Mouse (Mus musculus) thymus, adult 2 months (tissue): ENCODE data around the gene Bcl11b. TPM values are rescaled to one million over a fixed set of nuclear protein-coding genes. Genes with fewer than 3 reads are reported as not detected.

Experiments used
- DNase-seq: peaks from one replicate; pipeline ENCODE4 v3.0.0; 2021
- H3K27ac ChIP-seq: fragments of 200-500 bp; 2 replicates; pipeline ENCODE4 v1.5.1; 2012; ENCODE audit warnings: low read length, control low read depth; ENCODE audit not compliant: control insufficient read depth, insufficient read depth
- H3K27me3 ChIP-seq: fragments of 200-500 bp; 2 replicates; pipeline ENCODE4 v1.6.1; 2012; ENCODE audit warnings: mild to moderate bottlenecking, low read length, moderate library complexity, mixed read lengths; ENCODE audit not compliant: control insufficient read depth, insufficient read depth
- H3K36me3 ChIP-seq: fragments of 200-500 bp; 2 replicates; pipeline ENCODE4 v1.6.1; 2012; ENCODE audit warnings: mild to moderate bottlenecking, low read length, moderate library complexity; ENCODE audit not compliant: control insufficient read depth, insufficient read depth
- H3K4me1 ChIP-seq: fragments of 200-500 bp; replicated peaks from 2 replicates; pipeline ENCODE4 v1.6.1; 2012; ENCODE audit warnings: low read length; ENCODE audit not compliant: control insufficient read depth, insufficient read depth
- H3K4me3 ChIP-seq: fragments of 200-500 bp; 2 replicates; pipeline ENCODE4 v1.5.1; 2012; ENCODE audit warnings: mild to moderate bottlenecking, low read length, control low read depth, moderate library complexity; ENCODE audit not compliant: control insufficient read depth, insufficient read depth
- CTCF ChIP-seq: fragments of 200-500 bp; IDR thresholded peaks from 2 replicates; pipeline ENCODE4 v1.5.1; 2012; ENCODE audit warnings: mild to moderate bottlenecking, control low read depth, low read length, moderate library complexity, borderline replicate concordance; ENCODE audit not compliant: control insufficient read depth, poor library complexity, insufficient read depth; ENCODE audit errors: extremely low read depth
- POLR2A ChIP-seq: fragments of 200-500 bp; IDR thresholded peaks from 2 replicates; pipeline ENCODE4 v1.6.1; 2012; ENCODE audit warnings: mild to moderate bottlenecking, low read length, control low read depth, moderate library complexity; ENCODE audit not compliant: control insufficient read depth, poor library complexity, insufficient read depth; ENCODE audit errors: extremely low read depth
- WGBS: fragments of 180-500 bp; shearing (Covaris S2); methylation state at CpG from one replicate; pipeline ENCODE4 v1.1.7; 2018; 5-methylcytosine and 5-hydroxymethylcytosine counted together
- polyA plus RNA-seq: library from polyadenylated mRNA; depleted of rRNA; stranded (reverse); fragments of >200 nt; gene quantifications from 2 replicates; pipeline ENCODE4 v1.2.3, GENCODE M21; 2012

Bcl11b gene
- polyA plus RNA-seq, 1 experiment: 346 TPM

DNA sequence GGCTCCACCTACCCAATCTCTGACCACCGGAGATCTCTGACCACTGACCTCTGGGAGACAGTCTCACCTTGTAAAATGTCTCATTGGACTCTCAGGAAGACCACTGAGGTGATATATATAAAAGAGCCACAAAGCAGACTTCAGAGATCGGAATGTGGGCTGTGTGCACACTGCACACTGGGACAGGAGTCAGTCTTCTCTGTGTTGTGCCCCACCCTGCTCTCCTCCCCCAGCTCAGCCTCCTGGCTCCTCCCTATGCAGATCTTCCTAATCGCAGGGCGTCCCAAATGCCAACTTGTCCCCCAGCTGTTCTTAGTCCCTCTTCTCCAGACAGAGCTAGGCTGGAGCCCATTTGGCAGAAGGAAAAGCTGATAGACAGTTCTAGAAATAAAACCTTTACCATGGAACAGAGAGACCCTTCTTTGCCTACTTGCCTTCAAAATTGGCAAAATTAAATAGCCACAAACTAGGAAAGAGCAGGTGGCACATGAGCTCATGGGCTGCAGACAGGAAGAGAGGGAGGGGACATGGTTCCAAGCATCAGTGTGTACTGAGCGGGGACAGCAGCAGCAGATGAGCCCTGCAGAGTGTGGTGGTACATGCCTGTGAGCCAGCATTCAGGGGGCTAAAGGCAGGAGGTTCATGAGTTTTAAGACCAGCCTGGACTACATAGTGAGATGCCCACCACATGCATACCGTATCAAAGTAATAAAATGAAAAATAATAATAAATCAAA lies 118.9 kb downstream of the Bcl11b start:
- Histone ChIP-seq H3K27ac (no peak overlapping the region), H3K27me3 (no peaks in the 10 kb centered on the region), H3K36me3 (no peaks in the 10 kb centered on the region), H3K4me1 (peaks cover 33% of the 10 kb centered on the region), H3K4me3 (no peak overlapping the region)
- 27% methylated on average over 6 of the region's 6 CpGs for WGBS
- peak; percentile 37 for DNase-seq
- TF ChIP-seq CTCF: no peak
- no peak for TF ChIP-seq POLR2A

DNA sequence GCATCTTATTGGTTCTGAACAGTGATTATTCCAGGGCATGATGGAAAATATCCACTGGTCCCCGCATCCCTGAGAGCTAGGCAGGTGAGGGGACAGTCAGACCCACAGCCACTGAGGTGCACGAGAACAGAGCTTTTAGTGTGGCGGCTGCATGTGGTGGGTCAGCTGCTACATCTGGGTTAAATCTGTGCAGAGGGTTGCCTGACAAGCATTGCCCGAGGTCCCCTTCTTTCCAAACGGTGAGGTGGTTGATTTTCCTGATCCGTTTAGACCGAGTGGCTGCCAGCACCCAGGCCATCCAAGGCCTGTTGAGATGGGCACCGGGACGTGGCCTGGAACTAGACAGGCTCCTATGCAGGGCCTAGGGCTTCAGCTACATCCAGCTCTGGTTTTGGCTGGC lies 121.7 kb downstream of the Bcl11b start:
- DNase-seq: no peak
- 93% methylated on average over 9 of the region's 9 CpGs for WGBS
- H3K36me3 ChIP-seq: no peaks in the 10 kb centered on the region

DNA sequence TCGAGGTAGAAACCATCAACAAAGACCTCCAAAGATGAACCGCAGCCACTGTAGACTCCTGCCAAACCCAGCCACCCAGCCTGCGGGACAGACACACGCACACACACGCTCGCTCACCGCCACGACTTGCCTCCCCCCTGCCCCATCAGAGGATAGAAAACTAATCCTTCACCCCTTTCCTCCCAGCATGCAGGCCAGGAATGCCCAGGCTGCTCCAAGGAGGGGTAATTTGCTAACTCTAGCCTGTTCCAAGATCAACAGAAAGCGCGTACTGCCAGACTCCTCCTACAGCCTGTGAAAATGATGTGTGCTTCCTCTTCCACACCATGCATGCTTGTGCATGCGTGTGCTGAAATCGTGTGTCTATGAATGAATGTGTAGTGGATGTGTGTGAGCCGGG lies 122.7 kb downstream of the Bcl11b start:
- no peaks in the 10 kb centered on the region for H3K36me3 ChIP-seq
- WGBS: 87% methylated on average over 13 of the region's 13 CpGs
- peaks cover 11% of the 10 kb centered on the region for H3K4me1 ChIP-seq
- no peak for DNase-seq
- TF ChIP-seq POLR2A (no peak), CTCF (no peak)
- no peak overlapping the region for H3K27ac ChIP-seq
- no peak overlapping the region for H3K4me3 ChIP-seq
- H3K27me3 ChIP-seq: no peaks in the 10 kb centered on the region

More for the DNA sequence above, 121.7 kb downstream of the Bcl11b start:
- no peaks in the 10 kb centered on the region for H3K27me3 ChIP-seq
- H3K27ac ChIP-seq: no peak overlapping the region
- H3K4me1 ChIP-seq: peaks cover 17% of the 10 kb centered on the region
- no peak for TF ChIP-seq POLR2A
- TF ChIP-seq CTCF: no peak
- no peak overlapping the region for H3K4me3 ChIP-seq

DNA sequence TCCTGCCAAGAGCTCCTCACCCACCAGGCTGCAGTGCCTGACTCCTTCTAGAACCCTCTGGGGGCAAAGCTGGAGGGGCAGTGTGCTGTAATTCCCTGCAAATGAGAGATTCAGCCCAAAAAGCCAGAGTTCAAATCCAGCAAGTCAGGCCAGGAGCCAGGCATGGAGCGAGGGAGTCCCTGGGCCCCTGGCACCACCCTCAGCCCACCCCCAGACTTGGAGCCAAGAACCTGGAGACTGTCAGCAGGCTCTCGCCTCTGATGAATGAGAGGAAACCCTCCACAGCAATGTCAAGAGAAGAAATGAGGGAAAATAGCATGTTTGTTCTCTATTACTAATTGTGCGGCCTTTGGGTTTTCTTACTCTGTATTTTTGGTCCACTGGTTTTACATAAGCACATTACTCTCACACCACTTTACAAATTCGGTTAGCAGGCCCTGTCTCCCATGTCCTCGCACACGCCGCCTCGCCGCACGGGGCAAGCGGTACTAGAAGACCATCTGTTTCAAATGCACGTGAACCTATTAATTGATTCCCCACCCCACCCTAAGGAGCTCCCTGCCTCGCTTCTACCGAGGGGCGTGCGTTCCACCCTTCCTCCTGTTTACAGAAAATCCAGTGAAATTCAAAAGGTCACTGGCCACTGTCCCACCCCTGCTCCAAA lies 124.2 kb downstream of the Bcl11b start:
- H3K36me3 ChIP-seq: no peaks in the 10 kb centered on the region
- 98% methylated on average over 16 of the region's 16 CpGs for WGBS
- no peak for TF ChIP-seq CTCF
- no peak for TF ChIP-seq POLR2A
- H3K27me3 ChIP-seq: no peaks in the 10 kb centered on the region
- H3K4me3 ChIP-seq: no peak overlapping the region
- no peak for DNase-seq
- H3K27ac ChIP-seq: no peak overlapping the region
- peaks cover 5% of the 10 kb centered on the region for H3K4me1 ChIP-seq

GRCm38 (mm10) chr12:107876237-107876636 lies 127.2 kb downstream of the Bcl11b start:
- Histone ChIP-seq H3K4me3 (no peak overlapping the region), H3K27me3 (no peaks in the 10 kb centered on the region), H3K27ac (no peak overlapping the region), H3K4me1 (no peaks in the 10 kb centered on the region), H3K36me3 (no peaks in the 10 kb centered on the region)
- TF ChIP-seq POLR2A (no peak), CTCF (no peak)
- 98% methylated on average over 9 of the region's 9 CpGs for WGBS
- DNase-seq: no peak

DNA sequence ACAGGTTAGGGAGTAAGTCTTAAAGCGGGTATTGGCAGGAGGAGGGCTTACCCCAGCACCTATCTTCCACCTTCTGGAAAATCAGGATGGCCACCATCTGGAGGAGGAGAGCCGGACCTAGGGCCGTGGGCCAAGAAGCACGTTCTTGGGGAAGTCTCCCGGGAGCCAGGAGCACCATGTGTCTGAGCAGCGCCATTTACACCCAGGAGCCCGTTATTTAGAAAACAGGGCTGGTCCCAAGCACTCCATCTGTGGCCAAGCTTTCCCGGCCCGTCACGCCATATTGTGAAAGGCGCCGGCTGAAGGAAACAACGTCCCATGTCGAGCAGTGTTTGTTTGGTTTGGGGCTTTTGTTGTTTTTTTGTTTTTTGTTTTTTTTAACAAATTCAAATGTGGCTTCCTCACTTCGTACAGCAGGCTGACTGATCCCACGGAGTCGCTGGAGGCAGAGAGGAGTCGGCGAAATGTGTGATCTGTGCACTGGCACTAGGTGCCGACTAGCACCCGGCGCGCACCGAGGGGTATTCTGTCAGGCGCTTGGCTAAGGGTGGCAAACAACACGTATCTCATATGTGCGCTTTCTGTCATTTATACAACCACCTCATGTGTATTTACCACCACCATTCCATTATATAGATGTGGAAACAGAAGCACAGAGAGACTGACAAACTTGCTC lies 128.8 kb downstream of the Bcl11b start:
- DNase-seq: no peak
- Histone ChIP-seq H3K4me3 (no peak overlapping the region), H3K27ac (no peak overlapping the region), H3K36me3 (no peaks in the 10 kb centered on the region), H3K27me3 (no peaks in the 10 kb centered on the region), H3K4me1 (no peaks in the 10 kb centered on the region)
- TF ChIP-seq POLR2A (no peak), CTCF (no peak)
- WGBS: 96% methylated on average over 27 of the region's 27 CpGs
